Mouse (Mus musculus) testis, adult 2 months (tissue): ENCODE measurements around the gene Ppp1r26.

Source experiments
- CTCF ChIP-seq: fragments of 200-500 bp; IDR thresholded peaks from 2 replicates; pipeline ENCODE4 v1.5.1; 2012; ENCODE audit warnings: low read depth, mild to moderate bottlenecking, inconsistent platforms, low read length, moderate library complexity; ENCODE audit not compliant: control insufficient read depth, insufficient read depth, insufficient replicate concordance
- POLR2A ChIP-seq: fragments of 200-500 bp; IDR thresholded peaks from 2 replicates; pipeline ENCODE4 v1.6.1; 2012; ENCODE audit warnings: low read depth, mild to moderate bottlenecking, inconsistent platforms, low read length, moderate library complexity; ENCODE audit not compliant: control insufficient read depth

- no peak for TF ChIP-seq CTCF
- no peak for TF ChIP-seq POLR2A
Observed at GRCm38 (mm10) chr2:28502987-28503386, 56.4 kb downstream of the Ppp1r26 start.
